ENCODE assay signal across 28 mouse cellular contexts in genomic region chr12:103187020-103187419, GRCm38 (mm10). TPM values are rescaled to one million over a fixed set of nuclear protein-coding genes. Genes with fewer than 3 reads are reported as not detected.
DNase-seq lines count a peak whose midpoint lies in the region; ATAC-seq and TF ChIP-seq lines count a peak whose summit lies in the region.
"Had no signal": no experiment of that assay in that cellular context is flagged by ENCODE, and none has a peak within 500 bp of the region (broad histone marks: within the 10 kb centered on the region; RNA-seq: fewer than 3 reads in every experiment).

No protein-coding gene starts in this region.

- no peak for TF ChIP-seq EP300 in lung, postnatal 0 days (IDR thresholded peaks at IDR 0.05)

- no peak for ATAC-seq in forebrain, embryonic 12.5 days (ENCODE audit: low FRiP score)
- ATAC-seq in forebrain, embryonic 11.5 days (replicated peaks; ENCODE audit: low FRiP score): no peak
- peak; percentile 23; the same call in 1 of the 2 replicates for ATAC-seq in lung, embryonic 15.5 days (ENCODE audit: borderline replicate concordance, extremely low read depth, low FRiP score, low TSS enrichment)
- ATAC-seq in lung, postnatal 0 days: peak; percentile 64
- no peak for ATAC-seq in erythroblast, adult 5-6 weeks (replicated peaks; ENCODE audit: low FRiP score, poor library complexity, severe bottlenecking)
- ATAC-seq: activated CD4-positive, CD25-positive, alpha-beta regulatory T cell, adult 4 months; CD4-positive, CD25-positive, alpha-beta regulatory T cell, adult 4 months; forebrain, embryonic 13.5 days; forebrain, embryonic 15.5 days; forebrain, postnatal 0 days; Patski had no signal

- H3K4me1 ChIP-seq in forebrain, embryonic 12.5 days: peaks cover 9% of the 10 kb centered on the region; the same call in 1 of the 2 replicates
- no peaks in the 10 kb centered on the region for H3K4me1 ChIP-seq in forebrain, embryonic 11.5 days (replicated peaks; ENCODE audit: control insufficient read depth, insufficient read depth, low read length)
- no peaks in the 10 kb centered on the region for H3K4me1 ChIP-seq in lung, embryonic 15.5 days
- H3K4me1 ChIP-seq in lung, adult 2 months (ENCODE audit: control insufficient read depth, insufficient read depth, low read length): peaks cover 3% of the 10 kb centered on the region; the same call in 1 of the 2 replicates
- H3K4me1 ChIP-seq in lung, postnatal 0 days (ENCODE audit: insufficient read depth, low read depth, low read length): no peaks in the 10 kb centered on the region
- H3K4me1 ChIP-seq: embryonic facial prominence, embryonic 12.5 days; forebrain, embryonic 15.5 days had no signal

- no peak for DNase-seq in forebrain, embryonic 11.5 days (ENCODE audit: low spot score)
- DNase-seq in lung, adult 2 months: no peak
- peak; percentile 58 for DNase-seq in lung, postnatal 0 days (ENCODE audit: low spot score)
- peak; percentile 10 for DNase-seq in lung, postnatal 25 days (ENCODE audit: low spot score)
- DNase-seq in layer of hippocampus, adult 11-12 months (ENCODE audit: low spot score): no peak
- DNase-seq: adrenal gland, adult 8-10 months; adrenal gland, postnatal 14 days; adrenal gland, postnatal 36 days; B cell, adult 2 months; cerebellum, adult 11-12 months; cerebellum, adult 2 months; cerebellum, adult 9-10 months; cerebellum, postnatal 10 days; cerebellum, postnatal 25 days; forebrain, postnatal 0 days had no signal

- H3K4me3 ChIP-seq in forebrain, embryonic 12.5 days (replicated peaks): no peak overlapping the region
- H3K4me3 ChIP-seq in forebrain, embryonic 11.5 days (ENCODE audit: low read depth, low read length): no peak overlapping the region
- H3K4me3 ChIP-seq in lung, embryonic 15.5 days: no peak overlapping the region
- H3K4me3 ChIP-seq in lung, adult 2 months (replicated peaks; ENCODE audit: extremely low read depth, low read depth, low read length): no peak overlapping the region
- no peak overlapping the region for H3K4me3 ChIP-seq in lung, postnatal 0 days (ENCODE audit: low read depth, low read length)
- H3K4me3 ChIP-seq: embryonic facial prominence, embryonic 10.5 days; embryonic facial prominence, embryonic 12.5 days; erythroblast, embryonic 14.5 days; forebrain, embryonic 13.5 days; forebrain, embryonic 15.5 days had no signal

- no peak overlapping the region for H3K4me2 ChIP-seq in forebrain, embryonic 12.5 days
- H3K4me2 ChIP-seq in forebrain, embryonic 11.5 days (ENCODE audit: low read depth, low read length, severe bottlenecking): no peak overlapping the region
- H3K4me2 ChIP-seq in lung, embryonic 15.5 days: no peak overlapping the region
- H3K4me2 ChIP-seq in lung, postnatal 0 days (replicated peaks; ENCODE audit: low read depth, low read length): no peak overlapping the region
- H3K4me2 ChIP-seq: embryonic facial prominence, embryonic 12.5 days; forebrain, embryonic 13.5 days; forebrain, embryonic 15.5 days had no signal

- TF ChIP-seq CTCF in lung, adult 2 months (IDR thresholded peaks at IDR 0.05; ENCODE audit: insufficient read depth, low read length): no peak
- no peak for TF ChIP-seq CTCF in lung, postnatal 0 days (IDR thresholded peaks at IDR 0.05)

- no peak overlapping the region for H3K27ac ChIP-seq in forebrain, embryonic 12.5 days
- H3K27ac ChIP-seq in forebrain, embryonic 11.5 days (ENCODE audit: low read depth, low read length): no peak overlapping the region
- H3K27ac ChIP-seq in lung, embryonic 15.5 days: no peak overlapping the region
- no peak overlapping the region for H3K27ac ChIP-seq in lung, postnatal 0 days (ENCODE audit: low read length)
- H3K27ac ChIP-seq: embryonic facial prominence, embryonic 10.5 days; embryonic facial prominence, embryonic 12.5 days; forebrain, embryonic 13.5 days; forebrain, embryonic 15.5 days had no signal

- WGBS in forebrain, embryonic 12.5 days: 88% methylated on average over 7 of the region's 7 CpGs
- WGBS in forebrain, embryonic 11.5 days: 91% methylated on average over 7 of the region's 7 CpGs
- 67% methylated on average over 7 of the region's 7 CpGs for WGBS in lung, embryonic 15.5 days
- 68% methylated on average over 7 of the region's 7 CpGs for WGBS in lung, adult 2 months
- 63% methylated on average over 7 of the region's 7 CpGs for WGBS in lung, postnatal 0 days

- no peak for TF ChIP-seq POLR2A in lung, adult 2 months (IDR thresholded peaks at IDR 0.05; ENCODE audit: borderline replicate concordance, extremely low read depth, low read depth, low read length)

- H3K9ac ChIP-seq in forebrain, embryonic 12.5 days: 0 out of 2 replicates have a peak overlapping the region, but pooled peaks have one; percentile 2
- H3K9ac ChIP-seq in forebrain, embryonic 11.5 days (ENCODE audit: low read length): no peak overlapping the region
- H3K9ac ChIP-seq in lung, embryonic 15.5 days: no peak overlapping the region
- H3K9ac ChIP-seq in lung, postnatal 0 days (replicated peaks; ENCODE audit: low read depth): no peak overlapping the region
- H3K9ac ChIP-seq: embryonic facial prominence, embryonic 12.5 days; forebrain, embryonic 13.5 days; forebrain, embryonic 15.5 days; forebrain, postnatal 0 days had no signal

- H3K9me3 ChIP-seq in forebrain, embryonic 12.5 days: no peaks in the 10 kb centered on the region
- no peaks in the 10 kb centered on the region for H3K9me3 ChIP-seq in forebrain, embryonic 11.5 days (ENCODE audit: control insufficient read depth, low read length)
- no peaks in the 10 kb centered on the region for H3K9me3 ChIP-seq in lung, embryonic 15.5 days
- no peaks in the 10 kb centered on the region for H3K9me3 ChIP-seq in lung, postnatal 0 days (ENCODE audit: low read length)
- H3K9me3 ChIP-seq: embryonic facial prominence, embryonic 10.5 days; embryonic facial prominence, embryonic 12.5 days; forebrain, embryonic 13.5 days; forebrain, embryonic 15.5 days had no signal

- H3K27me3 ChIP-seq in forebrain, embryonic 12.5 days: no peaks in the 10 kb centered on the region
- no peaks in the 10 kb centered on the region for H3K27me3 ChIP-seq in forebrain, embryonic 11.5 days (ENCODE audit: control insufficient read depth, insufficient read depth, low read length)
- no peaks in the 10 kb centered on the region for H3K27me3 ChIP-seq in lung, embryonic 15.5 days
- H3K27me3 ChIP-seq in lung, postnatal 0 days (replicated peaks; ENCODE audit: insufficient read depth, low read length): no peaks in the 10 kb centered on the region
- H3K27me3 ChIP-seq: embryonic facial prominence, embryonic 12.5 days; forebrain, embryonic 13.5 days; forebrain, embryonic 15.5 days had no signal

- peaks cover 2% of the 10 kb centered on the region; the same call in 1 of the 2 replicates for H3K36me3 ChIP-seq in forebrain, embryonic 12.5 days (replicated peaks)
- H3K36me3 ChIP-seq in forebrain, embryonic 11.5 days (ENCODE audit: control insufficient read depth, insufficient read depth, low read length): no peaks in the 10 kb centered on the region
- H3K36me3 ChIP-seq in lung, embryonic 15.5 days: no peaks in the 10 kb centered on the region
- H3K36me3 ChIP-seq in lung, postnatal 0 days (ENCODE audit: insufficient read depth, low read length): no peaks in the 10 kb centered on the region
- H3K36me3 ChIP-seq: embryonic facial prominence, embryonic 10.5 days; embryonic facial prominence, embryonic 12.5 days; G1E had no signal

RNA-seq across cellular contexts. Expression of gene Prima1, which starts 54.9 kb away (rescaled TPM):
- 0.23 and 0.29 TPM in 2 replicates for polyA plus RNA-seq in forebrain, embryonic 12.5 days (2016; fragmentation: Nextera tagmentation; extraction: Ambion mirVana)
- 0.31 and 0.95 TPM in 2 replicates for polyA plus RNA-seq in forebrain, embryonic 11.5 days (2014; fragmentation: Nextera tagmentation; extraction: Ambion mirVana)
- polyA plus RNA-seq in lung, embryonic 15.5 days (2015; fragmentation: Nextera tagmentation; extraction: Ambion mirVana): 0.34 and 0.36 TPM in 2 replicates
- polyA plus RNA-seq in lung, adult 2 months (2012; rRNA removed): 0.70 and 1.0 TPM in 2 replicates
- 0.13 TPM in 1 of 2 replicates, not detected in the other for polyA plus RNA-seq in lung, postnatal 0 days (2015; fragmentation: Nextera tagmentation; extraction: Ambion mirVana)
- total RNA-seq in erythroblast, adult 5-6 weeks (2015; ENCODE audit: low replicate concordance): not detected in 2 replicates
- total RNA-seq in erythroblast, adult 5-6 weeks (2017; ENCODE audit: low replicate concordance): not detected in 2 replicates
- total RNA-seq: CH12.LX, G1E had no signal
- polyA plus RNA-seq: activated CD4-positive, CD25-positive, alpha-beta regulatory T cell, adult 4 months; CD4-positive, CD25-positive, alpha-beta regulatory T cell, adult 4 months; erythroblast, embryonic 14.5 days; forebrain, embryonic 13.5 days; G1E had no signal

Comparison
In these comparisons a context has a peak if more than half of its experiments do, and no peak if none do; other contexts are left out.
1. DNase-seq: peak in lung, postnatal 0 days (single experiment) and lung, postnatal 25 days (single experiment); none in forebrain, embryonic 11.5 days (single experiment), lung, adult 2 months (single experiment) and layer of hippocampus, adult 11-12 months (single experiment).
2. ATAC-seq: peak in lung, embryonic 15.5 days (single experiment) and lung, postnatal 0 days (single experiment); none in forebrain, embryonic 12.5 days (single experiment), forebrain, embryonic 11.5 days (single experiment) and erythroblast, adult 5-6 weeks (single experiment).